Mouse (Mus musculus) limb, embryonic 12.5 days (tissue): ENCODE measurements around the gene Wnt9a. TPM values are rescaled to one million over a fixed set of nuclear protein-coding genes. Genes with fewer than 3 reads are reported as not detected.

ENCODE experiments used
- ATAC-seq: fragments of 200-750 bp; cut with Nextera tagmentation; 2 replicates; pipeline ENCODE4 v1.8.0; 2017; ENCODE audit warnings: low read depth, moderate TSS enrichment; ENCODE audit not compliant: insufficient number of reproducible peaks, insufficient read depth, low FRiP score, low TSS enrichment
- H3K27ac ChIP-seq: fragments of 300-500 bp; sonication (generic); 2 replicates; pipeline ENCODE4 v1.5.1; 2016; ENCODE audit warnings: mild to moderate bottlenecking, moderate library complexity
- H3K27me3 ChIP-seq: fragments of 300-500 bp; sonication (generic); 2 replicates; pipeline ENCODE4 v1.6.1; 2016; ENCODE audit warnings: mild to moderate bottlenecking, moderate library complexity
- H3K36me3 ChIP-seq: fragments of 300-500 bp; sonication (generic); 2 replicates; pipeline ENCODE4 v1.6.1; 2016; ENCODE audit warnings: mild to moderate bottlenecking, moderate library complexity
- H3K4me1 ChIP-seq: fragments of 300-500 bp; sonication (generic); replicated peaks from 2 replicates; pipeline ENCODE4 v1.6.1; 2016
- H3K4me2 ChIP-seq: fragments of 300-500 bp; sonication (generic); 2 replicates; pipeline ENCODE4 v1.6.1; 2016; ENCODE audit warnings: mild to moderate bottlenecking, moderate library complexity
- H3K4me3 ChIP-seq: fragments of 300-500 bp; sonication (generic); replicated peaks from 2 replicates; pipeline ENCODE4 v1.5.1; 2016; ENCODE audit warnings: mild to moderate bottlenecking
- H3K9ac ChIP-seq: fragments of 300-500 bp; sonication (generic); replicated peaks from 2 replicates; pipeline ENCODE4 v1.6.1; 2016; ENCODE audit warnings: mild to moderate bottlenecking, moderate library complexity
- H3K9me3 ChIP-seq: fragments of 300-500 bp; sonication (generic); 2 replicates; pipeline ENCODE4 v1.6.1; 2016; ENCODE audit warnings: mild to moderate bottlenecking, moderate library complexity
- WGBS: fragments of 180-500 bp; shearing (Covaris S2); methylation state at CpG from one replicate; pipeline ENCODE4 v1.1.7; 2016; 5-methylcytosine and 5-hydroxymethylcytosine counted together
- polyA plus RNA-seq: library from polyadenylated mRNA; unstranded; fragments of >200 nt; fragmentation: Nextera tagmentation; extraction: Ambion mirVana; gene quantifications from 2 replicates; pipeline ENCODE4 v1.2.1, GENCODE M21; 2016

The Wnt9a gene
- polyA plus RNA-seq, 1 experiment from 2014 or later, result 5.6 TPM

DNA sequence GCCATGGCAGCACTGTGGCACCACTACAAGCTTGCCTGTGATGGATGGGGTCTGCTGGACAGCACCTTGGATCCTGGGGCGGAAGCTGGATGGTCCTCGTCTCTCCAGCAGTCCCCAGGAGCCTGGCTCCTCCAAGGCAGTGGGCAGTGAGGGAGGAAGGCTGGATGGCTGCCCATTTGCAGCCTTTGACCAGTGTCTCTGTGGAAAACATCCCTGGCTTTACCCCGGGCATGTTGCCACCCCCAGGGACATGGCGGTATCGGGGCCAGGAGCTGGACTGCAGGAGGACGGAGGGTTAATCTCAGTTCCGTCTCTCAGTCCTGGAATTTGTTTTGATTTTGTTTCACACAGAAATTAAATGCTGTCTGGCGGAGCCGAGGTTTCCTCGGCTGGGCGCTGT, 7.2 kb downstream of the Wnt9a start:
- H3K4me3 ChIP-seq, result no peak overlapping the region
- no peak overlapping the region for H3K9ac ChIP-seq
- H3K4me1 ChIP-seq, result peaks cover 63% of the 10 kb centered on the region
- no peak for ATAC-seq
- H3K4me2 ChIP-seq, result no peak overlapping the region
- 58% methylated on average over 11 of the region's 11 CpGs for WGBS
- no peaks in the 10 kb centered on the region for H3K9me3 ChIP-seq
- no peaks in the 10 kb centered on the region for H3K36me3 ChIP-seq
- peaks cover 51% of the 10 kb centered on the region for H3K27me3 ChIP-seq
- no peak overlapping the region for H3K27ac ChIP-seq

DNA sequence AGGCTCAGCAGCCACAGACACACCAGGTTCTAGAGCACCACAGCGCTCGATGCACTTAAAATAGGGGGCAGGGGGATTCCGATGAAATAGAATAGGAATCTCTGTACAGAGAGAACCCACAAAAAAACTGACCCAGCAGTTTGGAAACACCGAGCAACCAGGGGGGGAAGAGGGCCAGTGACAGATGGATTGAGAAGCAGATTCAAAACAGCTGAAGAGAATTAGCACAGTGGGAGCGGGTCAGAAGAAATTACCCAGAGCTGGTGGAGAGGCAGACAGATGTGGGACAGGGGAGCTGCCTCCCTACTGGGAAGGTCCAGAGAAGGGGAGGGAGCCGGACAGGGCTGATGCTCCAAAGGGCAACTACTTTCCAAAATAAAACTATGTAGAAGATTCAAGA, 9.8 kb downstream of the Wnt9a start:
- no peak overlapping the region for H3K4me2 ChIP-seq
- no peak overlapping the region for H3K4me3 ChIP-seq
- no peak for ATAC-seq
- H3K9me3 ChIP-seq, result no peaks in the 10 kb centered on the region
- WGBS, result 37% methylated on average over 6 of the region's 6 CpGs
- no peak overlapping the region for H3K27ac ChIP-seq
- H3K27me3 ChIP-seq, result peaks cover 40% of the 10 kb centered on the region
- H3K4me1 ChIP-seq, result peaks cover 41% of the 10 kb centered on the region
- H3K36me3 ChIP-seq, result no peaks in the 10 kb centered on the region
- no peak overlapping the region for H3K9ac ChIP-seq

- no peak for ATAC-seq
- no peak overlapping the region for H3K4me3 ChIP-seq
- H3K4me2 ChIP-seq, result no peak overlapping the region
- H3K36me3 ChIP-seq, result no peaks in the 10 kb centered on the region
- 88% methylated on average over 3 of the region's 3 CpGs for WGBS
- peaks cover 8% of the 10 kb centered on the region for H3K27me3 ChIP-seq
- no peaks in the 10 kb centered on the region for H3K4me1 ChIP-seq
- no peaks in the 10 kb centered on the region for H3K9me3 ChIP-seq
- no peak overlapping the region for H3K9ac ChIP-seq
- H3K27ac ChIP-seq, result no peak overlapping the region
These were observed 16.3 kb downstream of the Wnt9a start for GRCm38 (mm10) chr11:59322988-59323387.

DNA sequence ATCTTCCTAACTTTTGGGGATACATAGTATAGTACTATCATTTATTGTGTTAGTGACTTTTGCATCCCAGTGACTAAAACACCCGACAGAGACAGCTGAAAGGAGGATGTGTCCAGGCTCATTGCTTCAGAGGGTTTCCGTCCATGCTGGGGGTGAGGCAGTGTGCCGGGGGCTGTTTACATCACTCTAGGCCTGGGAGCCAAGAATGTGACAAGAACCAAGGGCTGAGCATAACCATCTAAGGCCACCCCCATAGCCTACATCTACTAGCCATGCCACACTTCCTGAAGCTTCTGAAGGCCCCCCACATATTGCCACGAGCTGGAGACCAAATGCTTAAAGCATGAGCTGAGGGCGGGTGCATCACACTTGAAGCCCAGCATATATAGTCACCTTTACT, 18.0 kb downstream of the Wnt9a start:
- H3K27me3 ChIP-seq, result no peaks in the 10 kb centered on the region
- no peak for ATAC-seq
- H3K4me1 ChIP-seq, result peaks cover 15% of the 10 kb centered on the region
- no peak overlapping the region for H3K27ac ChIP-seq
- H3K4me2 ChIP-seq, result no peak overlapping the region
- 78% methylated on average over 5 of the region's 5 CpGs for WGBS
- no peaks in the 10 kb centered on the region for H3K9me3 ChIP-seq
- H3K9ac ChIP-seq, result no peak overlapping the region
- no peaks in the 10 kb centered on the region for H3K36me3 ChIP-seq
- no peak overlapping the region for H3K4me3 ChIP-seq

GRCm38 (mm10) chr11:59327625-59328024, 20.9 kb downstream of the Wnt9a start:
- 81% methylated on average over 18 of the region's 18 CpGs for WGBS
- H3K4me1 ChIP-seq, result peaks cover 26% of the 10 kb centered on the region
- H3K9me3 ChIP-seq, result no peaks in the 10 kb centered on the region
- no peak overlapping the region for H3K27ac ChIP-seq
- H3K9ac ChIP-seq, result no peak overlapping the region
- no peak overlapping the region for H3K4me3 ChIP-seq
- 0 out of 2 replicates have a peak, but pooled peaks cover 16% of the 10 kb centered on the region for H3K27me3 ChIP-seq
- peaks cover 7% of the 10 kb centered on the region; the same call in 1 of the 2 replicates for H3K36me3 ChIP-seq
- ATAC-seq, result no peak
- H3K4me2 ChIP-seq, result no peak overlapping the region

GRCm38 (mm10) chr11:59329616-59330015, 22.9 kb downstream of the Wnt9a start:
- Histone ChIP-seq H3K9me3 (no peaks in the 10 kb centered on the region), H3K27ac (peak overlapping the region; percentile 45; the same call in 1 of the 2 replicates), H3K4me3 (no peak overlapping the region), H3K4me1 (peaks cover 44% of the 10 kb centered on the region), H3K27me3 (0 out of 2 replicates have a peak, but pooled peaks cover 17% of the 10 kb centered on the region), H3K36me3 (peaks cover 7% of the 10 kb centered on the region; the same call in 1 of the 2 replicates), H3K9ac (no peak overlapping the region), H3K4me2 (no peak overlapping the region)
- no peak for ATAC-seq
- WGBS, result 16% methylated on average over 6 of the region's 6 CpGs

- H3K4me1 ChIP-seq, result peaks cover 51% of the 10 kb centered on the region
- no peak overlapping the region for H3K27ac ChIP-seq
- no peak overlapping the region for H3K4me2 ChIP-seq
- no peaks in the 10 kb centered on the region for H3K9me3 ChIP-seq
- no peak overlapping the region for H3K9ac ChIP-seq
- no peak for ATAC-seq
- 0 out of 2 replicates have a peak, but pooled peaks cover 20% of the 10 kb centered on the region for H3K27me3 ChIP-seq
- H3K36me3 ChIP-seq, result peaks cover 7% of the 10 kb centered on the region; the same call in 1 of the 2 replicates
- WGBS, result 53% methylated on average over 5 of the region's 5 CpGs
- no peak overlapping the region for H3K4me3 ChIP-seq
These were observed 23.8 kb downstream of the Wnt9a start for GRCm38 (mm10) chr11:59330560-59330959.

DNA sequence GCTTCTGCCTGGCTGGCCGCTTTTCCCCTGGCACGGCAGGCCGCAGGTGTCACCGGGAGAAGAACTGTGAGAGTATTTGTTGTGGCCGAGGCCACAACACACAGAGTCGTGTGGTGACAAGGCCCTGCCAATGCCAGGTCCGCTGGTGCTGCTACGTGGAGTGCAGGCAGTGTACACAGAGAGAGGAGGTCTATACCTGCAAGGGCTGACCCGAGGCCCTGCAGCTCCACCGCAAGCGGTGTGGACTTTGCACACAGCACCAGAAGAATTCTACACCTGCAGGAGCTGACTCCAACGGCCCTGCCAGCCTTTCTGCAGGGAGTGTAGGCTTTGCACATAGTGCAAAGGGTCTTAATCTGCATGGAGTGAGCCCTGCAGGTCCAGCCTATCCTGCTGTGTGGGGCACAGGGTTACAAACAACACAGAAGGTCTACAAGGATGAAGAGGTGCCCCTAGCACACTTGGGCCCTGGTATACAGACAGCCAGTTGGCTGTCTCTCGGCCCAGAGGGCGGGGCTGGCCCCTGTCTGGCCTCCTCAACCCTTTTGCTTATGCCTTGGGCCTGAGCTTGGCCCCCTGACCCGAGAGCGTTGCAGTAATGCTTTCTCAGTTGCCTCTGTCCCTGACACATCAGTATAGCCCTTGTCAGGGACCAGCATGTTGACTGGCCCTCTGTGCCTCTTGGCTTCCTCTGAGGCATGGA, 24.6 kb downstream of the Wnt9a start:
- H3K9me3 ChIP-seq, result no peaks in the 10 kb centered on the region

DNA sequence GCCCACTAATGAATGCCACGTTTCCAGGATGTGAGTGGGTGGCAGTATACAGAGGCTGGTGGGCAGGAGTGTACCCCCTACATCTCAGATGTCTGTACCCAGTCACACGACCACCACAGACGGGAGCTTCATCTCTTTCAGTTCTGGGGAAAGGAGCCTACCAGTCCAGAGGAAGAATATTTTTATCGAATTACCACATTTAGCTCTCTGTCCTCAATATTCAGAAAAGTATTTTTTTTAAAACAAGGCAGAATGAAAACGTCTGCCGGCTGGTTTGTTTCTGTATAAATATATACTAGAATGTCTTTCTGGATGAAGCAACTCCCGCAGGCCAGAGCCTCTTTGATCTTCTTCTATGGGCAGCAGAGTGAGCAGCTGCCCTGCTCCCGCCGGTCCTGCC, 26.2 kb downstream of the Wnt9a start:
- ATAC-seq, result no peak
- H3K4me2 ChIP-seq, result no peak overlapping the region
- no peaks in the 10 kb centered on the region for H3K9me3 ChIP-seq
- H3K27me3 ChIP-seq, result 0 out of 2 replicates have a peak, but pooled peaks cover 20% of the 10 kb centered on the region
- peaks cover 7% of the 10 kb centered on the region; the same call in 1 of the 2 replicates for H3K36me3 ChIP-seq
- 36% methylated on average over 9 of the region's 9 CpGs for WGBS
- H3K27ac ChIP-seq, result peak overlapping the region; percentile 13; the same call in 1 of the 2 replicates
- H3K9ac ChIP-seq, result no peak overlapping the region
- peaks cover 70% of the 10 kb centered on the region for H3K4me1 ChIP-seq
- H3K4me3 ChIP-seq, result no peak overlapping the region

More for the DNA sequence above, 24.6 kb downstream of the Wnt9a start:
- H3K4me2 ChIP-seq, result no peak overlapping the region
- no peak overlapping the region for H3K27ac ChIP-seq
- no peak overlapping the region for H3K9ac ChIP-seq
- peaks cover 56% of the 10 kb centered on the region for H3K4me1 ChIP-seq
- 82% methylated on average over 16 of the region's 16 CpGs for WGBS
- H3K27me3 ChIP-seq, result 0 out of 2 replicates have a peak, but pooled peaks cover 20% of the 10 kb centered on the region
- peaks cover 7% of the 10 kb centered on the region; the same call in 1 of the 2 replicates for H3K36me3 ChIP-seq
- no peak overlapping the region for H3K4me3 ChIP-seq
- ATAC-seq, result no peak

- no peak overlapping the region for H3K27ac ChIP-seq
- H3K4me2 ChIP-seq, result no peak overlapping the region
- H3K4me3 ChIP-seq, result no peak overlapping the region
- peaks cover 55% of the 10 kb centered on the region for H3K4me1 ChIP-seq
- H3K36me3 ChIP-seq, result peaks cover 7% of the 10 kb centered on the region; the same call in 1 of the 2 replicates
- WGBS, result 70% methylated on average over 4 of the region's 4 CpGs
- no peaks in the 10 kb centered on the region for H3K9me3 ChIP-seq
- no peak for ATAC-seq
- H3K9ac ChIP-seq, result no peak overlapping the region
- 0 out of 2 replicates have a peak, but pooled peaks cover 19% of the 10 kb centered on the region for H3K27me3 ChIP-seq
These were observed 28.4 kb downstream of the Wnt9a start for GRCm38 (mm10) chr11:59335150-59335549.

- Histone ChIP-seq H3K9ac (no peak overlapping the region), H3K4me3 (no peak overlapping the region), H3K4me1 (peaks cover 51% of the 10 kb centered on the region), H3K36me3 (peaks cover 7% of the 10 kb centered on the region; the same call in 1 of the 2 replicates), H3K4me2 (no peak overlapping the region), H3K27me3 (0 out of 2 replicates have a peak, but pooled peaks cover 17% of the 10 kb centered on the region), H3K9me3 (no peaks in the 10 kb centered on the region), H3K27ac (no peak overlapping the region)
- 39% methylated on average over 2 of the region's 2 CpGs for WGBS
- ATAC-seq, result no peak
These were observed 29.2 kb downstream of the Wnt9a start for GRCm38 (mm10) chr11:59335942-59336341.
